Mouse (Mus musculus) thymus, adult 2 months (tissue): ENCODE data around the gene Nagpa.
"Not testable (repeated sequence)": the region's sequence is repeated elsewhere in the genome, so short reads cannot be mapped to it uniquely, and the experiment has no call there.

Experiments used
- CTCF ChIP-seq: fragments of 200-500 bp; IDR thresholded peaks from 2 replicates; pipeline ENCODE4 v1.5.1; 2012; ENCODE audit warnings: mild to moderate bottlenecking, control low read depth, low read length, moderate library complexity, borderline replicate concordance; ENCODE audit not compliant: control insufficient read depth, poor library complexity, insufficient read depth; ENCODE audit errors: extremely low read depth
- POLR2A ChIP-seq: fragments of 200-500 bp; IDR thresholded peaks from 2 replicates; pipeline ENCODE4 v1.6.1; 2012; ENCODE audit warnings: mild to moderate bottlenecking, low read length, control low read depth, moderate library complexity; ENCODE audit not compliant: control insufficient read depth, poor library complexity, insufficient read depth; ENCODE audit errors: extremely low read depth

- not testable (repeated sequence) for TF ChIP-seq CTCF, POLR2A
These were observed 22.7 kb upstream of the Nagpa start for GRCm38 (mm10) chr16:5226534-5226933.
